Mouse (Mus musculus): ENCODE data around the gene Smco2. TPM values are rescaled to one million over a fixed set of nuclear protein-coding genes. Genes with fewer than 3 reads are reported as not detected.

Gene Smco2
- total RNA-seq, 2 experiments from 2014 or later = not detected

DNA sequence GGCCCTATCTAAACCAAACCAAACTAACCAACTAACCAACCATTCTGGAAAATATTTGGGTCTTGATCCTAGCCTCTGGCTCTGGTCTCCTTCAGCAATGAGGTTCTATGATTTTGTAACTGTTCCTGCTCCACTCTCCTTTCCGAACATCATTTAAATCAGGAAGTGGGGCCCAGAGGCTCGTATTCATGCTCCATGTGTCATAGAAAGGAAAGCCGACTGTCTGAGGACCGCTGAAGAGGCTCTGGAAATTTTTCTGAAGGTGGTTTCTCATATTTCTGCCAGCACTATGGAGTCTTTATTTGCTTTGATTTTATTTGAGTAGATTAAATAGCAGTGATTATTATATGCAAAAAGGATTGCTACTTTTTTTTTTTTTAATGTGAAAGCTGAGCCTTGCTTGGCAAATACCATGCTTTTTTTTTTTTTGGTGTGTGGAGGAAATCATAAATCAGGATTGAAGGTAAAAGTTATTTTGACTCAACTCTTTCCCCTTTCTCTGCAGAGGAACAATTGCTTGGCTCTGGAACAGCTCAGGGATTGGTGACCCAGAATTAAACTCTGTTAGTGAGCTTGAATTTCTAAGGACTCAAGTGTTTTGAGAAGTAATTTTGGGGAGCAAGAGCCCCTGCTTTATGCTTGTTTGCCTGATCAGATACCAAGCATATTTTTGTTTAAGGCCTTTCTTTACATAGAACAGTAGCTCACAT lies 63.7 kb downstream of the Smco2 start:
- DNase-seq (ENCODE audit: extremely low spot score in 1 of 2, low spot score in 2 of 2) = no peak
- intact Hi-C loops (cut with DNase I) = no loop called here

- intact Hi-C loops (cut with DNase I) = no loop called here
- no peak for DNase-seq (ENCODE audit: extremely low spot score in 1 of 2, low spot score in 2 of 2)
Measured at GRCm38 (mm10) chr6:146915808-146916207, 65.9 kb downstream of the Smco2 start.

GRCm38 (mm10) chr6:146917396-146917795 lies 67.5 kb downstream of the Smco2 start:
- intact Hi-C loops (cut with DNase I) = no loop called here
- no peak for DNase-seq (ENCODE audit: extremely low spot score in 1 of 2, low spot score in 2 of 2)

- intact Hi-C loops (cut with DNase I) = no loop called here
- DNase-seq (ENCODE audit: extremely low spot score in 1 of 2, low spot score in 2 of 2) = no peak
Measured at GRCm38 (mm10) chr6:146918341-146918740, 68.4 kb downstream of the Smco2 start.

Other genes starting within 250 kb of the Smco2 start
- gene Med21, start 207.6 kb upstream of the Smco2 start, total RNA-seq (2021) = 10 to 100 TPM; 39.2 to 44.9 TPM
- 10 to 100 TPM; 31.7 to 33.6 TPM for gene Tm7sf3, start 207.3 kb upstream of the Smco2 start, total RNA-seq (2021)
- 10 to 100 TPM; 16.5 to 16.6 TPM for gene Stk38l, start 125.1 kb upstream of the Smco2 start, total RNA-seq (2021)
- gene Arntl2, start 54.0 kb upstream of the Smco2 start, total RNA-seq (2021) = 10 to 100 TPM in 1 of 2 experiments, 1 to 10 TPM in 1; 7.1 to 11.5 TPM
- gene Ppfibp1, start 38.4 kb downstream of the Smco2 start, total RNA-seq (2021) = 100 to 1,000 TPM in 1 of 2 experiments, 10 to 100 TPM in 1; 96.3 to 100 TPM
- not detected for gene 1700034J05Rik, start 104.3 kb downstream of the Smco2 start, total RNA-seq (2021)
- 1 to 10 TPM; 2.9 TPM for gene Rep15, start 182.5 kb downstream of the Smco2 start, total RNA-seq (2021)
- 10 to 100 TPM; 48.0 to 49.7 TPM for gene Mrps35, start 192.7 kb downstream of the Smco2 start, total RNA-seq (2021)
- under 1 TPM; 0.41 to 0.45 TPM for gene Mansc4, start 236.9 kb downstream of the Smco2 start, total RNA-seq (2021)
- gene Klhl42, start 241.3 kb downstream of the Smco2 start, total RNA-seq (2021) = 10 to 100 TPM; 25.2 to 25.8 TPM